Mouse (Mus musculus): ENCODE measurements around the gene Cers6.

Cers6 gene

DNA sequence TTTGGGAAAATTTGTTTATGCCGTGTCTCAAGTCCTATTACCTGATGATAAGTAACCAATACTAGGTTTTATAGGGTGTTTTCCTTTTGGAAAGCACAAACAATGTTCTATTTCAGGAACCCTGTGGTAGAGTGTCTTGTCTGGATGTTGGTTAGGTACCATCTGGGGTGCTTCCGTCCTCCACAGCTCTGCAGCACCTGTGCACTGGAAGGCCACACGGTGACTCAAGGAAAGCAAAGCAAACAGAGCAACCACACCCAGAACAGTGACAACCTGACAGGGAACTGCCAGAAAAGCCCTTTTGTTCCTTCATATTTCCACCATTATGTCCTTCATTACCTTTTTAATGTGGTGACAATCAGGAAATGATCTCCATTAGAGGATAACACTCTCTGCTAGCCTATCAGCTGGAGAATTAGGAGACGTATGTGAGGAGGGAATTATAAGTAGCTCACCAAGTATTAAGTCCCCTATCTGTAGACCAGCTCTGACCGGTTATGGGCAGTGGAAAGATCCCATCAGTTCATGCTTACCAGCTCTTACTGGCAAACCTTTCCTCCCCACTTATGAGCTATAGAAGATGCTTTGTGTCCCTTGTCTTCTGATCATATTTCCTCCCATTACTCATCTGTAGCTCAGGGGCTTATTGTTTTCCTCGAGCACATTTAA is 158.7 kb downstream of the Cers6 start:
- CTCF ChIA-PET: no interaction called here

- CTCF ChIA-PET: no interaction called here
These were observed 159.5 kb downstream of the Cers6 start for GRCm38 (mm10) chr2:69020636-69021310.

GRCm38 (mm10) chr2:69021516-69021915 is 160.3 kb downstream of the Cers6 start:
- CTCF ChIA-PET: no interaction called here

DNA sequence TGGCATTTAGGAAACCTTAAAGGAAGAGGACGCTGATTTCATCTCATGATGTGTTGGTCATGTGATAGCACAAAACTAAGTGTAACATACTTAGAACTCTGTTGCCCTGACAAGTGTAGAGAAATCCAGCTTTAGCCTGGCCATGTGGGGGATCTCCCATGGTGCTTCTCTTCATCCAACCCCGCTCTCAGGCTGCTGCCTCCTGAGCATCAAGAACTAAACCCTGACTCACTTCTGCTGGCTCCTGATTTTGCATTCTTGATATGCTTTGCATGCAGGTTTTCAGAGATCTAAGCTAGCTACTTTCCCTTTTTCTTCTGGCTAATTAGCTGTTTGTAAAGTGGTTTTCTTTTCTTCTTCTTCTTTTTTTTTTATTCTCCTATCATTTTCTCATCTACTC is 163.6 kb downstream of the Cers6 start:
- CTCF ChIA-PET: no interaction called here

- CTCF ChIA-PET: no interaction called here
These were observed 171.3 kb downstream of the Cers6 start for GRCm38 (mm10) chr2:69032562-69032961.

DNA sequence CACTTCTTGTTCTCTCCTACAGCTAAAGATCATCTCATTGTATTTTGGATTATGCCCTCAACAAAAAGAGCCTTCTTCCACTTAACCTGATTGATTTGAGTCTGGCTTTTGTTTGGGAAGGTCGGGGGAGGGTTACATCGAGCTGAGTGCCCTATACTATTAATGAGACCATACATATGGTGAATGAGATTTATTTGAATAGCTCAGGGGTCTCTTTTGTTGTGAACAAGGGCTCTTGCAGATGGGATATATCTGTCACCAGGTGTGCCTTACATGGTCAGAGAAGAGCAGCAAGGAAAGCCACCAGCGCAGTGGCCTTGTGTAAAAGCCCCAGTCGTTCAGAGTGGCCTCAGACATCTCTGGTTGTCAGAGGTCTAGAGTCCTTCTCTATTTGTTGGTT is 174.2 kb downstream of the Cers6 start:
- CTCF ChIA-PET: no interaction called here

GRCm38 (mm10) chr2:69037362-69037761 is 176.1 kb downstream of the Cers6 start:
- CTCF ChIA-PET: no interaction called here

DNA sequence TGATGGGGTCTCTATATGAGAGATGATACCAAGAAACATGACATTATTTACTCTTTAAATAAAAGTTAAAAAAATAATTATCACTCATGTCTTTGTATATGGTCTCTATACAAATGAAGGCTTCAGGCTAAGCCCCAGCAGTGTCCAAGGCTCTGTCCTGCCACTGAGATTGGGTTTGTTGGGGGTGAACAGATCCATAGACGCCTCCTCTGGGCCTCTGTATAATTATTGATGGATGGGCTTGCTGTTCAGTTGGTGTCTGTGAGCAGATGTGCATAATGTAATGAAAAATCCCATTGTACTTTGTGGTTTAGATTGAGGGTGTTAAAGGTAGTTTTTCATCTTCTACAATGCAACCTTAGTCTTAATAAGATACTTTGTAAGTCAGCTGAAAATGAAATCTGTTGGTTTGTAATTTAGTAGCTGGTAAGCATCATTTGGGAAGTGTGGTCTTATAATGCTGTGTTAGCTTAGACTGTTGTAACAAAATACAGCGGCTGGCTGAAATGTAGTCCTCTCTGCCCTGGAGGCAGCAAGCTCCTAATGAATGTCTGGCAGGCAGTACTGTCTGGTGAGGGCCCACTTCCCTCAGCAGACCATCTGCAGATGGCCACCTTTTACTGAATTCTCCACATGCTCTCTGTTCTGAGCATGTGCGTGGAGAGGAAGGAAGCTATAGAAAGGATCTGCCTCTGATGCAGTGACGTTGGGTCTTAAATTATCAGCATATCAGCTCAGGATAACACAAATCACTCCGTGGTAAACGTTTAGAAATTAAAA is 181.3 kb downstream of the Cers6 start:
- CTCF ChIA-PET: interaction anchor here (1.0 kb wide), 1 partner anchor 258 kb away, joined by 4 read pairs; no protein-coding TSS in a partner anchor

DNA sequence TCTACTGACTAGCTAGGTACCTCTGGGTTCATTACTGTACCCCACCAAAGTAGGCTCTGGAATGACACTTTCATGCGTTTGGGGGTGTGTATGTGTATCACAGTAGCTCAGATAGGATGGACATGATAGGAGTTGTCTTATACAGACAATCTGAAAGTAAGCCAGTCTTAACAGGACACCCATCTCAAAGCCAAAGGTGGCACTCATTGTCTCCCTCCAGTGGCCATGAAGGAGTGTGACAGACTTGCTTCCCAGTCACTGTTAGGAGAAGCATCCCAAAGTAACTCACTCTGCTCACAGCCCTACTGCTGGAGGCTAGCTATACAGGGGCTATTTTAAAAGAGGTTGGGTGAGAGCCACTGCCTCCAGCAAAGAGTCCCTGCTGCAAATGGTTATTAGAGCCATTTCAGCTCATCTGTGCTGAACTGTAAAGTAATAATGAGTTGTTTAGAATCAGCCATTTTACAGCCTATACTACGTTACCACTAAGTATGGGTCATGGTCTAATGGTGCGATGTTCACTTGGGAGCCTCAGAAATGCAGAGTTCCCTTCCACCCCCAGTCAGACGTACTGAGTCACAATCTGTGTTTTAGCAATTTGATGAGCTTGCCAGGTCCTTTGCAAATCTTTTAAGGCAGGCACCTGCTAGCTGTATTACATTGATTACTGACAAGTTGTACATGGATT is 182.3 kb downstream of the Cers6 start:
- CTCF ChIA-PET: interaction anchor here (0.6 to 1.0 kb wide), 3 partner anchors 259 to 498 kb away, joined by 4 to 11 read pairs (median 5); no protein-coding TSS in a partner anchor

DNA sequence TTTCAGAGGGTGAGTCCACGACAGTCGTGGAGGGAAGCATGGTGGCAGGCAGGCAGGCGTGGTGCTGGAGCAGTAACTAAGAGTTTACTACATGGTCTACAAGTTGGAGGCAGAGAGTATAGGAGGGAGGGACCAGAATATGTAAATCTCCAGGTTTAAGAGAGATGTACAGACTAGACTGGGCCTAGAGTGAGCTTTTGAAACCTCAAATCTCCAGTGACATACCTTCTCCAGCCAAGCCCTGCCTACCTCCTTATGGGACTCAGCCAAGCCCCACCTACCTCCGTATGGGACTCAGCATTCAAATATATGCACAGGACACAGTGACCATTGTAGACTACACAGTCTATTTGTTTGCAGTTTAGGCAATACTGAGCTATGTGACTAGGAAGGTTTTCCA is 184.7 kb downstream of the Cers6 start:
- CTCF ChIA-PET: no interaction called here

- CTCF ChIA-PET: no interaction called here
These were observed 186.1 kb downstream of the Cers6 start for GRCm38 (mm10) chr2:69047297-69047696.

GRCm38 (mm10) chr2:69047805-69048204 is 186.6 kb downstream of the Cers6 start:
- CTCF ChIA-PET: no interaction called here

DNA sequence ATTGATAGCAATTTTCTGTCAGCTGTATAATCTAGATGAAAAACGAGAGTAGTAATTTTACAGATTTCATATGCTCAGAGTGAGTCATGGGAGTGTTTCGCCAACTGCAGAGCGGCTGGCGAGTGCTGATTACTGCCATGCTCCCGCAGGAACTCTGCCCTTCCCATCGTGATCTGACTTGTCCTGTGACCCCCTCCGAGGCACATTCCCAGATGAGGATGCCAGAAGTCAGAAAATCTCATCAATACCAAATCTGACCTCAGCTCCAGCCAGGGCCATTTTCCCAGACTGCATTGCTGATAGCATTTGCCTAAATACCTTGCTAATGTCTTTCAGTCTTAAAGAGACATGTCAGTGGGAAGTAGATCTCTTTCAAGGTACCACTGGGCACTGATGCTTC is 187.9 kb downstream of the Cers6 start:
- CTCF ChIA-PET: no interaction called here

DNA sequence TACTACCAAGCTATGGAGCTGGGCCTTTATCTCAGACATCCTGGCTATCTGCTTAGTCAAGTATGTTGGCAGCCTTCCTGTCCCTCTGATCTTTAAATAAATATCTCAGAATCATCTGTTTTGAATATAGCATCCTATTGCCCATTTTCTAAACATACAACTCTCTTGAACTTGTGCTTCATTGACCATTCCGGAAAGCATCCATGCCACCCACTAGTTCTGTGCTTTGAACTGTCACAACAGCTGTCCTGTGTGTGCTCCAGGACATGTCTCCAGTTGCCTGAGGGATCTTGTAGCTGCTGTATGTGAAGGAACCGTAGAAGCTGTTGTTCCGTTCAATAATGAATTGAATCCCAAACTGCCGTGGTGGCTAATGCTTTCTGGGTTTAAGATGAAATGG is 188.9 kb downstream of the Cers6 start:
- CTCF ChIA-PET: no interaction called here

- CTCF ChIA-PET: no interaction called here
These were observed 190.4 kb downstream of the Cers6 start for GRCm38 (mm10) chr2:69051596-69051995.

DNA sequence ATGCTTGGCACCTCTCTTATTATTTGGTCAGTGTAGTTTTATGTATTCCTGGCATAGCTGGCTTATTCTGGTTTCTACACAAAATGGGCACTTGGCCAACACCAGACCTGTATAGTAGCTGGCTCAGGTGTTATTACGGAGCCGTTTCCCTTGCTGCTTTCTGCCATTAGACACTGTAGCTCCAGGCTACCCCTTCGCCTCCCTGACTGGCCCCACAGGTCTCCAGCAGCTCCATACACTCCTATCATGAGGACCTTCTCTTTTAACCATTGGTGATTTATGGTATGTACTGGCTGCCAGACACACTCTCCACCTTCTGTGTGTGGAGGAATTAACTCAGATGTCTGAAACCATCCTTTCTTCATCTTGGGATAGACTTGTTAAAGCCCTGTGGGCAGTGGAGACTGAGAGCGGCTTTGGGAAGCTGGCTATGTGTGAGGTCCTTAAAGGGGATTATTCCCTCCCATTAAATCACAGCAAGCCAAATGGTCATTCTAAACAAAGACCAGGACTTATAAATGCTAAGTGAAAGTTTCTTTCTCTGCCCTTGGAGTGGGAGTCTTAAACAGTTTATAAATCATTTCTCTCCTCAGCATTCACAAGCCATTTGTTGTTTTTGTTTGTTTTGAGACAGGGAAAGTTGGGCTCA is 192.1 kb downstream of the Cers6 start:
- CTCF ChIA-PET: no interaction called here

- CTCF ChIA-PET: no interaction called here
These were observed 193.0 kb downstream of the Cers6 start for GRCm38 (mm10) chr2:69054279-69054678.

GRCm38 (mm10) chr2:69055174-69055573 is 193.9 kb downstream of the Cers6 start:
- CTCF ChIA-PET: interaction anchor here (0.6 kb wide), 1 partner anchor 262 kb away, joined by 3 read pairs; no protein-coding TSS in a partner anchor

DNA sequence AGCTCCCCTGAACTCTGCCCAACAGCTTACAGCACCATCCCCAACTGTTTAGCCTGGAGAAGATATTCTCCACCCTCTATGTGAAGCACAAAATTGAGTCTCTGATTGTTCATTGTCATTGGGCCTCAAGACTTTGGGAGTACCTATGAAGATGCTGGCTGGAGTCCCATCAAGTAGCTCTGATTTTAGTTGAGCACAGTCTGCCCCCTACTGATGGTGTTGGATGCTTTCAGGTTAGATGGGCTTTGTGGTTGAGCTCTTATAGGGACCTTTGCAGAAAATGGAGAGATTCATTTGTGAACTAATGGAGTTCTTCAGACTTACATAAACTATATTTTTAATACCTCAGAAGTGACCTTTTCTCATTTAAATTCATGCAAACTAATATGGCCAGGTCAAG is 200.1 kb downstream of the Cers6 start:
- CTCF ChIA-PET: no interaction called here

DNA sequence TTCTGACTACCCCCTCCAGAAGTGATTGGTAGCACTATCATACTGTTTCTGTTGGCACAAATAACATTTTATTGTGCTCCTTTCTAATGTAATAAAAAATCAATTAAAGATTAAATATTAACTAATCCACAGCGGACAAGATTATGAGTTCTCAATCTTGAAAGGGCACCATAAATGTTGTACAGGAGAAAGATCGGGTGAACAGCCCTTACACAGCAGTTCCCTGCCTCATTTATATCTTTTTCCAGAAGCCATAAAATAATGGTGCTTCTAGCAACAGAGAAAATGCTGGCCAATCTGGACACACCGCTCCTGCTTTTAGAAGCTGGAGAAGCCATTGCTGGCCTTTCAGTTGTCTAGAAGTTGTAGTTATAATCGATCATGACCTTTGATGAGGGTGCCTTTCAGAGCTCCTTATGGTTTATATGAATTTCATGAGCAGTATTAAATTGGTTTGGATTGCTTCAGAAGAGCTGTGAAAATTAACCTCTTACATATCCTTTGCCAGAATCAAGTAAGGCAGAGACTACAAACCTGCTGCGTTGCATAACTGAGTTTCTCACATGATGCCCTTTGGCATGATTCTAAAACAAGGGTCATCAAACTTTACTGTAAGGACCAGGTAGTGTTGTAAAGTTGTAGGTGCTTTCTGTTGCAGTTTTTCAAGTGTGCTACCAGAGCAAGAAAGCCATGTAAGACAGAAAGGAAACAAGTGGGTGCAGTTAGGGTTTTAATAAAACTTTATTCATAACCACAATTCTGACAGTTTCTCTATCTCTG is 200.9 kb downstream of the Cers6 start:
- CTCF ChIA-PET: no interaction called here

DNA sequence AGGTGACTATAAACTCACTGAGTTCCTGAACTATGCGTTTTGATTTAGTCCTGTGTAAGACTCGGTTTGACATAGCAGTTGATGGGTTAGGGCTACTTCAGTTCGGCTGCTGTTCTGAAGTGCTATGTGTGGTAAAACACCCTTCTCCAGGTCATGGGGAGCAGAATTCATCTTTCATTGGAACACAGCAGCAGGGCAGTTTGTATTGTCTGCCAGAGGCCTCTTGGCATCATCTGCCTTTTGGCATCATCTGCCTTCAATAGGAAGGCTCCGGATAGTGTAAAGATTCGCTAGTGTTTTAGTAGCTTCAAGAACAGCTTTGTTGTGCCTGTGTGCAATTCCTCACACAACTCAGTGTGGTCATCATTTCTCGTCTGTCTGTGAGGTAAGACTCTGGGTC is 203.5 kb downstream of the Cers6 start:
- CTCF ChIA-PET: no interaction called here
